Mouse (Mus musculus) adrenal gland, postnatal 10 days (tissue): ENCODE results near the gene Ccdc88c. TPM values are rescaled to one million over a fixed set of nuclear protein-coding genes. Genes with fewer than 3 reads are reported as not detected.

ENCODE experiments used
- DNase-seq: peaks from one replicate; pipeline ENCODE4 v3.0.0; 2021; ENCODE audit warnings: mixed read lengths
- total RNA-seq, 2 experiments: library from RNA; stranded (reverse); gene quantifications; 2 replicates each; pipeline ENCODE4 v1.2.3; 2021

Gene Ccdc88c
- total RNA-seq, 2 experiments from 2014 or later: 9.2 to 16.4 TPM

DNA sequence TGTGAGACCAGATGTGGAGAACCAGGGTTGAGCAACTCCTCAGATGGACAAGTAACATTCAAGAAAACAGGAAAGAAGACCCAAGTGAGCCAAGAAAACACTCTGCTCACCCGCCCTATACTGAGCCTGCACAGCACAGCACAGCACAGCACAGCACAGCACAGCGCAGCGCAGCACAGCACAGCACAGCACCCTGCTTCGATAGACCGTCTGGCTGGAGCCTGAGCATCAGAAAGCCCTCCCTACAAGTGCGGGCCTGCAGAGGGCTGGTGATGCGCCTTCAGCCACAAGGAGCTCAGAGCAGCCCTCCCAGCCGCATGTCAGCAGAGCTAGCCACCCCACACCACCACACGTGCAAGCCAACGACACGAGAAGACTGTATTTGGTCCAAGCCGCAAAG is 61.5 kb downstream of the Ccdc88c start:
- no peak for DNase-seq

DNA sequence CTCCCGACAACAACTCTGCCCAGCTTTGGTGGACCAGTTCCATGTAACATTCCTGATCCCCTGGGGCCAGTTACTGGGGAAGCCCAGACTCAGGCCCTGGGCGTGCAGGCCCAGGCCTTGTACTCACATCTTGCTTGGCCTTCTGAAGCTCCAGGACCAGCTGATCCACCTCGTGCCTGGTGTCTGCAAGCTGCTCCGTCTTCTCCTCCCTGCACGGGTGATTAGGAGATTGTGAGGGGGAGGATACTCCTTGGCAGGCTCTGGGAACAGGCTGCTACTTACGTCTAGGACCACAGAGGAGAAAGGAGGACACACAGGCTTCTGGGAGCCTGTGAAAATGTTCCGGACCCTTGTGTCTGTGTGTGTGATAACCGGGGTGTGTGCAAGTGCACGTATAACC is 62.6 kb downstream of the Ccdc88c start:
- DNase-seq: no peak

DNA sequence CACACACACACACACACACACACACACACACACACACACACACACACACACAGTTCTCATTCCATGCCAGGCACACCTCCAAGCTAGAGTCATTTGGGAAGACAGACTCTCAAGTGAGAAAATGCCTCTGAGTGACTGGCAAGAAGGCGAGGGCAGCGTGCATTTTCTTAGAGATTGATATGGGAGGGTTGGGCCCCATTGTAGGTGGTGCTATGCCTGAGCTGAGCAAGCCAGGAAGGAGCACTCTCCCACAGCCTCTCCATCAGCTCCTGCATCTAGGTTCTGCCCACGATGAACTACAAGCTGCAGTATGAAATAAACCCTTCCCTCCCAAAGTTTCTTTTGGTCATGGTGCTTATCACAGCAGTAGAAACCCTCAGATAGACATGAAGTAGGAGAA is 63.6 kb downstream of the Ccdc88c start:
- DNase-seq: no peak

DNA sequence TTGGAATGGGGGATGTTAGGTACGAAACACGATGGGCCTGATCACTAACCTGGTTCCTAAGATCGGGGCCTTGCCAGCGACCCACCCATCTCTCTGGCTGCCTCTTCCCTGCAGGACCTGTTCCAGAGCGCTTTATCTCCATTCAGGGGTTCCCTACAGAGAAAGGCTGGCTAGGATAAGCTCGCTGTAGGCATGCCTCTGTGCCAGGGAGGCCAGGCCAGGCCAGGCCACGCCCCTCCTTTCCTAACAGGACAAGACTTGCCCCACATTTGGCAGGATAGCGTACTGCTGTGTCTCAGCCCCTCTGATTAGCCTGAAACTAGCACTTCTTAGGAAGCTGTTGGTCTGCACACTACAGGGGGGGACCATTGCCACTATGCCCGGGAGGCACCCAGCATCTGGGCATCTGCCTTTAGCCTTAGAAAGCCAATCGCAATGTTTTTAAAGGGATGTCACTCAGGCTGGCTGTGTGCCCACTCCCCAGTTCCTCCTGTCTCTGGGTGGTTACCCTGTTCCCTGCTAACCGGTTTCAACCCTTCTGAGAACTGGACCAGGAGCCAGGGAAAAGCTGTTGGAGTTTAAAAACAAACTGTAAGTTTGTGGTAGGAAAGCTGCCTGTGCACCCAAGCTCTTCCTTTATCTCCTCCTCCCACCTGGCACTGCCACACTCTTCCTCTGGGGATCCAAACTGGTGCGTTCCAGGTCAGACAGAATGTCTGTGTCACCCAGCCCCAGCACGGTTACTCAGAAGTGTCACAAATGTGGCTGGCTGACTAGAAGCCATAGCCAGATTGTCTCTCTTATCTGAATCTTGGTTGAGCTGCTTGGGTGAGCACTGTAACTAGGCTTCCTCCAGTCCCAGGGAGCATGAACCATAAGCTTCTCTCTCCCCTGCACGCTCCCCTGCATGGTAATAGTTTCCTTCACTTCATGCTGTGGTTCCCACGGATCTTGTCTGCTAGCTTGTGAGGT is 69.9 kb downstream of the Ccdc88c start:
- DNase-seq: peak; percentile 75

DNA sequence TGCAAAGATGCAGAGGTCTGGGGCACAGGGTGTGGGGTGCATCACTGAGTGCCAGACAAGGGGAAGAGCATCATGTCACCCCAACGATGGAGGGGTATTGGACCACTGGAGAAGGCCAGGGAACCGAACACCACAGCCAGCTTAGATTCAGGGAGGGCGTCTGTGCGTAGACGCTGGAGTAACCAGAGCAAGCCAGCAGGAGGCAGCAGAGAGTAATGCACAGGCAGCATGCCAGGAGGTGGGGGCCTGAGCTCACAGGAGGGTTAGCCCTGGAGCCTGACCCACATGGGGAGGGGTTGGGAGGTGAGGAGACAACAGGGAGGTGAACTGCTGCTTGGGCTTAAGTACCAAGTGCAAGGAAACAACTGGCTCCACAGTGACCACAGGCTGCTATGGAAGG is 70.8 kb downstream of the Ccdc88c start:
- DNase-seq: peak; percentile 85

DNA sequence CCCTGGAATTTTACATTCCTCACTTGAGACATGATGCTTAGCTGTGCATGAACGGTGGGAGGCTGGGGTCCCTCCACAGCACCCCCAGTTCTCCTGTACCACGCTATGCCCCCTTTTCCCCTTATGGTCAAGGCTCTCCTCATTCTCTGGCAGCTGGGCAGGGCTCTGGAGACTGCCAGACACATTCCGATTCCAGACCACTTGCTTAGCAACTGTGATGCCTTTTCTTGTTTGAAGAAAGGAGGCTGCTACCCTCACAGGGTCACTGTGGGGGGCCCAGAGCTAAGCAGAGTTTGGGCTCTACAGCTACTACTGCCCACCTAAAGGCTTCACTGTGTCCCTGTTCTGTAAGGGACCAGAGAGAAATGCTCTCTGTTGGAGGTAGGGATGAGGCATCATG is 71.6 kb downstream of the Ccdc88c start:
- DNase-seq: no peak

DNA sequence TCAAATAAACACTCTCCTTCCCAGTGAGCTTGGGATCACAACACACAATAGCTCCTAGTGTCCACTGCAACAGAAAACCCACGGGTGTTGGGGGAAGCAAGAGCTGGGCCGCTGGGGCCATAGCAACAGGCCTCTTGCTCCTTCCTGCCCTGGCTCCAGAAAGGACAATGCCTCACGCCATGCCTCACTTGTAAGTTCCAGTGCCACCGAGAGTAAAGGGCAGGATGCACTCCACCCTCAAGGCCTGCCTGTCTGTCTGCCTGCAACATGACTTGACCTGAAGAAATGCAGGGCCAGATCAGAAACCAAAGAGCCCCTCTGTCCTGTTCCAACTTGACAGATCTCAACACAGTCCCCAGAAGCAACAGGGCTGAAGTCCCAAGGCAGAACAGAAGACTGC is 72.0 kb downstream of the Ccdc88c start:
- DNase-seq: no peak

DNA sequence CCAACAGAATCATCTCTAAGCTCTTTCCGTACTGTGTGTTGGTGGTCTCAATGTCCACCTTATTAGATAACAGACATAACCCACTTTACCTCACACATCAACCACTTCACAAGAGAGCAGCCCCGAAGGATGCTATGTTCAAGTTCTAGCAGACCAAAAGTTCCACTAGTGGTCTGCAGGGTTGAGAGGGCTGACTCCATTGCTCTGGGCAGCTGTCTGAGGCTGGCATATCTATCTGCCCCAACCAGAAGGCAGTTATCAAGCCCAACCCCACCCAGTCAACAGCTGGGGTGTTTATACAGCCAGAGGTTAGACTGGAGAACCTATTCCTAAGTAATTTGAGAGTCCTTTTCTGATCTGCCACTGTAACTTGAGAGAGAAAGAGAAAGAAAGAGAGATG is 72.8 kb downstream of the Ccdc88c start:
- no peak for DNase-seq

DNA sequence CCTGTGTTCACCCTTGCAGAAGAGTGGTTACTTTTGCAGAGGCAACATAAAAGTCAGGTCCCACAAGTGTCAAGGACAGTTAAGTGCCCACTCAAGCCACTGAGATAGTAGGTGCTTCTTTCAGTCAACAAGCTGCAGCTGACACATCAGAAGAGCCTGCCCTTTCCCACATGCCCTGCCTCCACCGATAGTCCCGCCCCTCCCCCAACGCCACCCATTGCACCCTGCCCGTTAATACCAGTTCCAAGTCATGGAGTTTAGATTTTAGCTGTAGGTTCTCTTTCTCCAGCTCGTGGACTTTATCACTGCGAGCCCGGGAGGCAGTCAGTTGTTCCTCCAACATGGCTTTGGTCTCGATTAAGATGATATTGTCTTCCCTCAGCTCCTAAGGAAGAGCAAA is 74.9 kb downstream of the Ccdc88c start:
- DNase-seq: no peak

DNA sequence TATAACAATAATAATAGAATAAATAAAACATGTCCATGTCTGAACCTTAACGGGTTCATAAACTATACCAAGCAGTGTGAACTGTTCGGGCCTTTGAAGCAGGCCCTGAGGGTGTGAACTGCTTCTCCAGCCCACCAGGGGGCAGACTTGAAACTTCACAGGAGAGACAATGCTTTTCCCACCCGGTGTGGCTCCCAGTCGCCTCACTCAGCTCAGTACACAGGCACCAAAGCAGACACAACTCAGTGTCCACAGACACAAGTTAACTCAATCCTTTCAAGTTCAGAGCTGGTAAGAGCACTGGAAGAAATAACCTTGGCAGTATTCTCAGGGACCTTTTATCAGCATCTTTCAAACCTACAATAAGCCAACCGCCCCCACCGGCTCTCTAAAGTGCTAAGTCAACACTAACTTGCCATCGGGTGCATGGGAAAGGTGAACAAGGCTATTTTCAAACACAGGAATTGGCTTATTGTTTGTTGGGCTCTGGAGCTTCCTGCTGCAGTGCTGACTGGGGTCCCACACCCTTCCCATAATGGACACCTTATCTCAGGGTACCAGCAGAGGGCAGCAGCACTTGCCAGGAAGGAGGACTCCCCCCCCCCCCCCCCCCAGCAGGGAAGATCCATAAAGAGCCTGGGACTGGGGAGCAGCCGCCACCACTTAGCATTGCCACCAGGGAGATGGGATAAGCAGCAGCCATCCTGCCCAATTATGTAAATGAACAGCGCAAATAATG is 76.5 kb downstream of the Ccdc88c start:
- peak; percentile 83 for DNase-seq

DNA sequence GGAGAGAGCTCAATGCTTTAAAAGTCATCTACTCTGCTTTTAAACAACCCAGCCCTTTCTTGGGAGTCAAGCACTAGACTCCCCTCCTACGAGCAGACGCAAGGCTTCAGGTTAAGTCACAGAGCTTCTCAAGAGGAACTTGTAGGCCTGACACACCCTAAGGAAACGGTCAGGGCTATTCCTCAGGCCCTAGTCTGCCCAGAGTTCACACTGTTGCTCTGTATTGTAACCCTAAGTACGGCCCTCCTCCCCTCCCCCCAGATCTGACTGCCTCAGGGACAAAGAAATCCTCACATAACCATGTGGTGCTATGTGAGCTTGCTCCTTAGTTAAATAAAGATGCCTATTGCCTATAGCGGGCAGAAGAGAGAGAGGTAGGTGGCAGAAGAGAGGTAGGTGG is 79.7 kb downstream of the Ccdc88c start:
- no peak for DNase-seq

DNA sequence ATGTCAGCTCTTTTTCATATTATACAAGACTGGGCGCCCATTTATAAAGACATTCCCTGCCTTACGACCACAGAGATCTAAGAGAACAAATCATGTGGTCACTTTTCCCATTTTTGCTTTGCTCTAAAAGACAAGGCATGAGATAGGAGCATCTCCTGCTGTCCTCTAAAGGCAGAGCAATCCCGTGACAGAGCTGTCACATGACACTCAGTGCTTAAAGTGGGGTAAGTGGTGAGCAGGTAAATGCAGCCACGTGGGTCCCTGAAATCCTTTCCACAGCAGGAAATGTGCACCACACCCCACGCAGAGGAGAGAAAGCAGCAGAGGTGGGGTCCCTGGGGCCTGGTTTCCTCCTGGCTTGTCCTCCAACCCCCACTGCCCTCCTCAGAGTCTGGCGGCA is 80.8 kb downstream of the Ccdc88c start:
- DNase-seq: no peak

DNA sequence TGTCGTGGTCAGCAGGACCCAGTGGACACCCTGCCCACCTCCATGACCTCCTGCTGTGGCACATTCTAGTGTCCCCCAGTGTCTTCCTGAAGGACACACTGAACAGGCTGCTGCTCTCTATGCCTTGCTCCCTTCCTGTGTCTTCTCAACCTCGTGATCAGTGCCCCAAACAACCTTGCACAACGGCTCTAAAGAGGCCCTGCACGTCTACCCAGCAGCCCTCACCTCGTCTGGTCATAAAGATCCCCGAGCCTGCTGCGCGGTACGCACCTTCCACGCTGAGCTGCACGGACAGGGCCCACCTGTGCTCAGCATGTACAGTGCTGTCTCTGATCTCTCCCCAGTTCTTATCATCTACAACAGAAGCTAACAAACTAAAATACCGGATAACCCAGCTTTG is 82.9 kb downstream of the Ccdc88c start:
- DNase-seq: no peak

DNA sequence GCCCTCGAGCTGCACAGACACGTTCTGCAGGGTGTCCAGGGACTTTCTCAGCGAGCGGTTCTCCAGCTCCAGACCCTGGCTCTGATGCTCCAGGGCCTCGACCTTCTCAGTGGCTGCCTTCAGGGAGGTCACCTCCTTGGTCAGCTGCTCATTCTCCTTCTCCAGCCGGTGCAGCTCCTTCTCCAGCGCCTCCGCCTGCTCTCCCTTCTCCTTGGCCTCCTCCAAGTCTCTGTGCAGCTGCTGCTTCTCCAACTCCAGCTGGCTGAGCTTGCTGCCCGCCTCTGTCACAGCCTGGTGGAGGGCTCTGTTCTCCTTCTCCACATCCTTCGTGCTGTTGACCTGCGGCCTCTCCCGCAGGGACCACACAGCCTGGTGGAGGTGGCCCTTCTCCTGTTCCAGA is 83.4 kb downstream of the Ccdc88c start:
- DNase-seq: no peak

DNA sequence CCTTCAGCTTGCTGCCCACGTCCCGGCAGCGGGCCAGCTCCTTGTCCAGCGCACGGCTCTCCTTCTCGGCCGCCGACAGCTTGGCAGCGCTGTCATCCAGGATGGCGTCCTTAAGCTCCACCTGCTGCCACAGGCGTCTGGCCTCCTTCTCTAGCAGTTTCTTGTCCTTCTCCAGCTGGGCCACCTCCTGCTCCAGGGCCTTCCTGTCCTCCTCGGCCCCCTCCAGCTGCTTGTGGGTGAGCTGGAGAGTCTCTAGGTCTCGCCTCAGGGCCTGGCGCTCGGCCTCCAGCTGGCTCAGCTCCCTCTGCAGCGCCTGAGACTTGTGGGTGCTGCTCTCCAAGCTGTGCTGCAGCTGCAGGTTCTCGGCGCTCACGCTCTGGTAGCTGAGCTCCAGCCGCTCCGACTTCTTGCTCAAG is 83.9 kb downstream of the Ccdc88c start:
- no peak for DNase-seq

DNA sequence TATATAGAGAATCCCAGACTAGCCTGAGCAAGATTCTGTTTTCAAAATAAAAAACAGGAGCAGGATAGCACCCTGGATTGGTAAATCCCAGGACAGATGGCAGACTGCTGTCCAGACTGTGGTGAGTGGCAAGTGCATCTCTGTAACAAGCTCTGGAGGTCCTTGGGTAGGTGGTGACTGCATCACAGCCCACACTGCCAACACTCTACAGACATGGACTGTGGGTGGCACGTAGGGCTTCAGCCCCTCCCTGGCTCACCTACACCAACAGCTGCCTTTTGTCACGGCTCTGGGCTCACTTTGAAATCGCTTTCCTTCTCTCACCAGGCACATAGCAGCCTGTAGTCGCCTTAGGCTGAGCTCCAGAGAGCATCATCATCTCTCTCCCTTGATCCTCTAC is 85.7 kb downstream of the Ccdc88c start:
- DNase-seq: no peak

DNA sequence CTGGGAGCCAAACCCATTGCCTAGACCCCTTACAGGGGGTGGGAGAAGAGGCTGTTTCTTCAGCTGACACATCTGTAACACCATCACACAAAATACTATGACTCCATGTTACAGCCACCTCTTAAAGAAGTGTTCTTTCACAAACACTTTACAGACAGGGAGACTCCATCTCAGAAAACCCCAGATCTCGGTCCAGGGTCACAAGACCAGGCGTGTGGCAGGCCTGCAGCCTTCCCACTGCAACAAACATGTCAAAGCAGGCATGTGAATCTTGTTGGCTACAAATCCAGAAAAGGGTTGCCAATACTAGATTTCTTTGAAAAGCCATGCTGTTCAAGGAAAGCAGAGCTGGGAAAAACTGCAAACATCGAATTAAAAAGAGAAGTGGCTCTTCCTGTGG is 87.5 kb downstream of the Ccdc88c start:
- no peak for DNase-seq

DNA sequence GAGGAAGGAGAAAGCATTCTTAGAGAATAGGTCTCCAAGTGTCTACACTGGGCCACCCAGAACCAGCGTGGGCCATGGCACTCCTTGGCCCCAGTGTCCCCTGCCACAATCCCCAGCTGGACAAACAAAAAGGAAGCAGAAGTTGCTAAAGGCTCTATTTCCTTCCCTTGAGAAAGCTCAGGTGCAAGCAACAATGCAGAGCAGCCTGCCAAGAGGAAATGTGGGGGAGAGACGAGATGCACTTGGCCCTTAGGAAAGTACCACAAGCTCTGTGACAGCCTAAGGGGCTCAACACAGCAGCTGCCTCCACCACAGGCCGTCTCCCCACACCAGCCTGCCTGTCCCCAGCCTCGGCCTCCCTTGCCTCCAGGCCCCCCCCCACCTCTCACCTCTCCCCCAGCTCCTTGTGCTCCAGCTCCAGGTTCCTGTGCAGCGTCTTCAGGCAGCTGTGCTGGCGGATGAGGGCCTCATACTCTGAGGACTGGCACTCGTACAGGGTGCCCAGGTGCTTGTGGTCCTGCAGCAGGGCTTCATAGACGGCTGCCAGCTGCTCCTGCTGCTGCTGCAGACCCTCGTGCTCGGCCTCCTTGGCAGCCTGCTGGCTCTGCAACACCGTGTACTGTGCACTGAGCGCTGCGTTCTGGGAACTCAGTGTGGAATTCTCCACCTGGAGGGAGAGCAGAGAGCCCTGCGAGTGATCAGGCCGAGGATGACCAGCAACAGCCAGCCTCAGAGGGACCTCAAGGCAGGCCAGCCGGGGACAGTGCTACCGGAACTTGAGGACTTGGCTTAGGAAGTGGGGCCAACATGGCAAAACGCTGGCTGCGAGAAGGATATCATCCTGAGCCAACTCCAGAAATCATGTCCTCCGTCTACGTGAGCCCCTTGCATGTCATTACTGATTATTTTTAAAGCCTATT is 91.2 kb downstream of the Ccdc88c start:
- DNase-seq: peak; percentile 37

DNA sequence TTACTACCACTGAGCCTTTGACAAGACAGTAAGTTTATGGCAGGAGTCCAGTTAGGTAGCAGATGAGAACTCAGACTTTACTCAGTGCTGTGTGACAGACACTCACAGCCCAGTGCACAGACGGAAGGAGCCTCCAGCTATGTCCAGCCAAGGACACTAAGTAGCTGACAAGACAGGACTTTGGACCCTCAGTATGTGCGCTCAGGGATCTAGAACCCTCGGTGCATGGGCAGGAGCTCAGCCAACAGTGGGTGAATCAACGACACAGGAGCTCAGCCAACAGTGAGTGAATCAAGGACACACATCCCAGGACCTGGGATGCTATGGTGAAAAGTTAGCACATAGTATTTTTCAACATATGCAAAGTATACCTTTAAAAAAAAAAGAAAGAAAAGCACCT is 92.1 kb downstream of the Ccdc88c start:
- DNase-seq: no peak

DNA sequence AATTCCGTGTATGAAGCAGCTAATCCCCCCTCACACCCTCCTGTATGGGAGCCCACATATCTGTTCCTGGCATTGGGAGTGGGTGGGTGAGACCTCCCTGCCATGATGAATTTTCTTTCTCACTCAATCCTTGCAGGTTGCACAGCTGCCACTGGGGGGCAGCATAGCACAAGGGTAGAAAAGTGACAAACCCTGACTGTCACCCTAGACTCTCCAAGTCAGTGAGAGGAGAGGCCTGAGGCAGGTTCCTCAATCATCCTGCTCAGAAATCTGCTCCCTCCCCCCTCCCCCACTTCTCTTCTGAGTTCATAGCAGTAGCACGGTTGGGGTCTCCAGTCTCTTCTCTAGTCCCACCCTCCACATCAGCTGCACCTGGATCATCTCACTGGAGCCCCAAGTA is 92.7 kb downstream of the Ccdc88c start:
- peak; percentile 87 for DNase-seq

DNA sequence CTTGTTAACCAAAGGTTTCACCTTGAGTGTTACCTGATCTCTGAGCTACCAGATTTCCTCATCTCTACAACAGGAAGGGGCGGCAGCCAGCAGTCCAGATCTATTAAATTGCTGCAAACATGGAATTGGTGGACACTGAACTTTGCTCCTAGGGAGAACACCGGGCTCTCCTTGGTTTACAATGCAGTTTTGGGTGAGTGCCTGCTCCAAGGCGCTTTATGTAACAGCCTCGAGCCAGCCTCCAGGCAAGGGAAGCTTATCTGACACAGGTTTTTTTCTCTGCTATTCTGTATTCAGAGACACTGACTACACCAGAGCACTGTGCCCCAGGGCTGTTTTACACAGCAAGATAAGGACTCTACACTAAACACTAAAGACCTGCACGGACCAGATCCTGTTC is 94.1 kb downstream of the Ccdc88c start:
- no peak for DNase-seq

DNA sequence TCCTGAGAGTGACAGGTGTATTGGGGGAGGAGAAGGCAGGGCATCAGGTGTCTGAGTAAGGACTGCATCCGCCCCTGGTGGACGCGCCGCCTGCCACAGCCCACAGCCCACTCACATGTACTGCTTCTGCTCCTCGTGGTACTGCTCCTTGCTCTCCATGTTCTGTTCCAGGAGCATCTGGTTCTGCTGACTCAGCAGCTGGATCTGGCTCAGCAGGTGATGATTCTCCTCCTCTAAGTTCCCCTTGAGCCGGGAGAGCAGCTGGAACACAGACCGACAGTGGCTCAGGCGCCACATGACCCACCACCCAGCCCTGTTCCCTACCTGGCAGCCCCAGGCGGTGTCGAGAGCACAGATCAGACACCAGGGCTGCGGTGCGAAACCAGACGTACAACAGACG is 97.2 kb downstream of the Ccdc88c start:
- no peak for DNase-seq

DNA sequence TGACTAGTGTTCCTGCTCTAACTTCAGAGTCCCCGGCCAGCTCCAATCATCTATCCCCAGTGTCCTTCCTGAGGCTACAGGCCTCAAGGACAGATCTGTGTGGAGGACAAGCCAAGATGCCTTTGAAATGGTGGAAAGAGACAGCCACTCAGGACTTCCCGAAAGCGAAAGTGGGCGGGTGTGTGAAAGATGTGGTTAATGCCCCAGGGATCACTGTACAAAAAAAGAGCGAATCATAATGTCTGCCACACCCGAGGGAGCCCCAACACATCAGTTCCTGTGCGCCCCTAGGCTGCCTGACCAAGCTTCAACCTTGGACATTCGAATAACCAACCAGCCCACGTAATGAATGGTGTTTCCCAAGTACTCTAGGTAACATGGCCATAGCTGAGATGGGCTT is 100.6 kb downstream of the Ccdc88c start:
- no peak for DNase-seq
